Mouse (Mus musculus): ENCODE measurements around the gene 1700022I11Rik. TPM values are rescaled to one million over a fixed set of nuclear protein-coding genes. Genes with fewer than 3 reads are reported as not detected.

The 1700022I11Rik gene
- polyA plus RNA-seq (2012; fragmentation: generic; extraction: Trizol), result under 1 TPM; 0.14 to 0.76 TPM

GRCm38 (mm10) chr4:42969304-42969703, at the start of gene 1700022I11Rik:
Gene 1700022I11Rik, plus strand, starts transcription at chr4:42969604.

GRCm38 (mm10) chr4:42949676-42950051, 19.7 kb upstream of the 1700022I11Rik start, which contains the start of gene Dnajb5:
Gene Dnajb5, plus strand, starts transcription at chr4:42949814.

GRCm38 (mm10) chr4:43000141-43000986, 31.0 kb downstream of the 1700022I11Rik start, which contains the start of gene Vcp:
Gene Vcp, minus strand, starts transcription at chr4:43000507.

GRCm38 (mm10) chr4:43010161-43011038, 41.0 kb downstream of the 1700022I11Rik start, which contains the start of gene Fancg:
Gene Fancg, minus strand, starts transcription at chr4:43010506.

DNA sequence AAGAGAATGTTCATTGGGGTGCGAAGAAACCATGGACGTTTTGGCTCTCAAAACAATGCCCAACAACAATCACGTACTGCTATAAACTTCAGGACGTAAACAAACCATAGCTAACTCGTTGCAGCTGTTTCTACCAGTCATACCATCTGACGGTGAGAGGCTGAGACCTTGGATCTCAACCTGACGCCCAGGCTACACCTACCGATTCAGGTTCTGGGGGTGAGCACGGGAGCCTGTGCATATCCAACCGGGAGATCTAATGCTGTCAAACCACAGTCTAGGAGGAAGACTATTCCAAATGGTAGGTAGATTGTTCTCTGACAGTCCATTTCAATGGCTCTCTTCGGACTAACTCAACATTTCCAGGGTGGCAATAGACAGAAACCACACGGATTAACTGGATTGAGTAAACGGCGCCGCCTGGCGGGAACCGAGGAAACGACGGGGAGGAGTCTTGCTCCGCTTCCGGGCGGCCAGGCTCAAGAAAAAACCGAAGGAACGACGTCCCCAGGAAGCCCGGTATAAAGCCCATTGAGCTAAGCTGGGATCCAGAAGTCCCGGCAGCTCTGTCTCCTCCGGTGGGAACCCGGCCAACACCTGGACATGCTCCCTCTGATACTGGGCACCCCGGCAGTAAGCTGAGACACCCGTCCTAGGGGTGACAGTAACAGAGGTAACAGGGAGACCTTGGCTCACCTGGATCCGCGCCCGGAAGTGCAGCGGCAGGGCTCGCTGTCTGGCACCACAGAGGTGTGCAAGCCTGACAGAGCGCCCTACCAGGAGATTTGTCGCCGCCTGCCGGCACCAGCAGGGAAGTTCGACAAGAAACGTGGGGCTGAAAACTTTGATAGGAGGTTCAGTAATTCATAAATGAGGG, 55.9 kb downstream of the 1700022I11Rik start, which contains the start of gene Pigo:
Gene Pigo (minus strand): TSS at position 736 of the 877 bp plus-strand sequence.

GRCm38 (mm10) chr4:43031237-43031995, 62.0 kb downstream of the 1700022I11Rik start, which contains the start of gene Stoml2:
Gene Stoml2, minus strand, starts transcription at chr4:43031710.

Other genes with a start within 250 kb of the 1700022I11Rik start
- not detected for gene 4930578G10Rik, start 234.1 kb upstream of the 1700022I11Rik start, polyA plus RNA-seq (2012; fragmentation: generic; extraction: Trizol)
- not detected for gene Ccl19, start 213.0 kb upstream of the 1700022I11Rik start, polyA plus RNA-seq (2012; fragmentation: generic; extraction: Trizol)
- gene Ccl21a, start 195.6 kb upstream of the 1700022I11Rik start, polyA plus RNA-seq (2012; fragmentation: generic; extraction: Trizol), result not detected
- gene Fam205a1, start 115.7 kb upstream of the 1700022I11Rik start, polyA plus RNA-seq (2012; fragmentation: generic; extraction: Trizol), result not detected
- gene Gm12394, start 112.8 kb upstream of the 1700022I11Rik start, polyA plus RNA-seq (2012; fragmentation: generic; extraction: Trizol), result not detected
- not detected for gene Fam205c, start 95.4 kb upstream of the 1700022I11Rik start, polyA plus RNA-seq (2012; fragmentation: generic; extraction: Trizol)
- gene Phf24, start 52.9 kb upstream of the 1700022I11Rik start, polyA plus RNA-seq (2012; fragmentation: generic; extraction: Trizol), result not detected
- 1 to 10 TPM; 1.8 to 7.6 TPM for gene Dnajb5, start 19.8 kb upstream of the 1700022I11Rik start, polyA plus RNA-seq (2012; fragmentation: generic; extraction: Trizol)
- 100 to 1,000 TPM; 158 to 386 TPM for gene Vcp, start 30.9 kb downstream of the 1700022I11Rik start, polyA plus RNA-seq (2012; fragmentation: generic; extraction: Trizol)
- 1 to 10 TPM; 2.4 to 8.8 TPM for gene Fancg, start 40.9 kb downstream of the 1700022I11Rik start, polyA plus RNA-seq (2012; fragmentation: generic; extraction: Trizol)
- 1 to 10 TPM; 3.3 to 9.1 TPM for gene Pigo, start 56.2 kb downstream of the 1700022I11Rik start, polyA plus RNA-seq (2012; fragmentation: generic; extraction: Trizol)
- gene Stoml2, start 62.1 kb downstream of the 1700022I11Rik start, polyA plus RNA-seq (2012; fragmentation: generic; extraction: Trizol), result 100 to 1,000 TPM in 1 of 2 experiments, 10 to 100 TPM in 1; 90.4 to 107 TPM
- 10 to 100 TPM in 1 of 2 experiments, 1 to 10 TPM in 1; 3.5 to 25.9 TPM for gene Fam214b, start 76.6 kb downstream of the 1700022I11Rik start, polyA plus RNA-seq (2012; fragmentation: generic; extraction: Trizol)
- gene Unc13b, start 89.3 kb downstream of the 1700022I11Rik start, polyA plus RNA-seq (2012; fragmentation: generic; extraction: Trizol), result under 1 TPM; 0.01 to 0.92 TPM